In genomic region chr10:52757496-52758260, GRCm38 (mm10) we compare ENCODE assay signal across 14 mouse cellular contexts.
"Had no signal": no experiment of that assay in that cellular context is flagged by ENCODE, and none has a peak within 500 bp of the region (broad histone marks: within the 10 kb centered on the region; RNA-seq: fewer than 3 reads in every experiment).

No protein-coding gene starts in this region.

- H3K36me3 ChIP-seq: limb, embryonic 13.5 days; midbrain, embryonic 10.5 days; neural tube, embryonic 13.5 days; stomach, embryonic 15.5 days had no signal

- H3K27ac ChIP-seq: kidney, postnatal 0 days; layer of hippocampus, adult 2 months; limb, embryonic 13.5 days; liver, embryonic 14.5 days; midbrain, embryonic 10.5 days; neural tube, embryonic 13.5 days; stomach, embryonic 15.5 days had no signal

- DNase-seq: kidney, adult 11 months; kidney, postnatal 4 days; lung, adult 18-20 months; right cerebral cortex, postnatal 4 days; thymus, adult 2 months; thymus, postnatal 25 days had no signal

- H3K27me3 ChIP-seq: limb, embryonic 13.5 days; neural tube, embryonic 13.5 days; stomach, embryonic 15.5 days had no signal

- H3K4me2 ChIP-seq: limb, embryonic 13.5 days; neural tube, embryonic 13.5 days; stomach, embryonic 15.5 days had no signal

- H3K9ac ChIP-seq: limb, embryonic 13.5 days; liver, embryonic 14.5 days; neural tube, embryonic 13.5 days; stomach, embryonic 15.5 days had no signal

- H3K4me1 ChIP-seq: limb, embryonic 13.5 days; neural tube, embryonic 13.5 days; stomach, embryonic 15.5 days had no signal

- H3K9me3 ChIP-seq: limb, embryonic 13.5 days; midbrain, embryonic 10.5 days; neural tube, embryonic 13.5 days; stomach, embryonic 15.5 days had no signal

- H3K4me3 ChIP-seq: layer of hippocampus, adult 2 months; limb, embryonic 13.5 days; midbrain, embryonic 10.5 days; myocyte; neural tube, embryonic 13.5 days; stomach, embryonic 15.5 days had no signal
